Mouse (Mus musculus): Measurements from ENCODE around the gene Slc1a2. TPM values are rescaled to one million over a fixed set of nuclear protein-coding genes. Genes with fewer than 3 reads are reported as not detected.

The Slc1a2 gene
- total RNA-seq (2021): 1,000 to 10,000 TPM; 1,831 to 2,193 TPM

- DNase-seq (ENCODE audit: extremely low spot score in 1 of 2, low spot score in 1 of 2): peak in 1 of 2 experiments; percentile 51
These were observed at the start of gene Slc1a2 for GRCm38 (mm10) chr2:102658163-102658660. Gene Slc1a2 (plus strand): TSS chr2:102658659.

GRCm38 (mm10) chr2:102610485-102610884 lies 48.0 kb upstream of the Slc1a2 start:
- DNase-seq (ENCODE audit: extremely low spot score in 1 of 2, low spot score in 1 of 2): no peak

GRCm38 (mm10) chr2:102616637-102617036 lies 41.8 kb upstream of the Slc1a2 start:
- no peak for DNase-seq (ENCODE audit: extremely low spot score in 1 of 2, low spot score in 1 of 2)

GRCm38 (mm10) chr2:102620744-102621429 lies 37.6 kb upstream of the Slc1a2 start:
- DNase-seq (ENCODE audit: extremely low spot score in 1 of 2, low spot score in 1 of 2): no peak

GRCm38 (mm10) chr2:102622176-102622575 lies 36.3 kb upstream of the Slc1a2 start:
- DNase-seq (ENCODE audit: extremely low spot score in 1 of 2, low spot score in 1 of 2): no peak

- DNase-seq (ENCODE audit: extremely low spot score in 1 of 2, low spot score in 1 of 2): no peak
These were observed 35.5 kb upstream of the Slc1a2 start for GRCm38 (mm10) chr2:102622943-102623342.

GRCm38 (mm10) chr2:102624538-102624937 lies 33.9 kb upstream of the Slc1a2 start:
- no peak for DNase-seq (ENCODE audit: extremely low spot score in 1 of 2, low spot score in 1 of 2)

GRCm38 (mm10) chr2:102632361-102632760 lies 26.1 kb upstream of the Slc1a2 start:
- no peak for DNase-seq (ENCODE audit: extremely low spot score in 1 of 2, low spot score in 1 of 2)

GRCm38 (mm10) chr2:102634010-102634409 lies 24.4 kb upstream of the Slc1a2 start:
- DNase-seq (ENCODE audit: extremely low spot score in 1 of 2, low spot score in 1 of 2): no peak

GRCm38 (mm10) chr2:102635523-102636060 lies 22.9 kb upstream of the Slc1a2 start:
- no peak for DNase-seq (ENCODE audit: extremely low spot score in 1 of 2, low spot score in 1 of 2)

GRCm38 (mm10) chr2:102636116-102636600 lies 22.3 kb upstream of the Slc1a2 start:
- no peak for DNase-seq (ENCODE audit: extremely low spot score in 1 of 2, low spot score in 1 of 2)

- no peak for DNase-seq (ENCODE audit: extremely low spot score in 1 of 2, low spot score in 1 of 2)
These were observed 20.3 kb upstream of the Slc1a2 start for GRCm38 (mm10) chr2:102638140-102638539.

- no peak for DNase-seq (ENCODE audit: extremely low spot score in 1 of 2, low spot score in 1 of 2)
These were observed 19.8 kb upstream of the Slc1a2 start for GRCm38 (mm10) chr2:102638690-102639089.

- no peak for DNase-seq (ENCODE audit: extremely low spot score in 1 of 2, low spot score in 1 of 2)
These were observed 9.5 kb upstream of the Slc1a2 start for GRCm38 (mm10) chr2:102648845-102649500.

- no peak for DNase-seq (ENCODE audit: extremely low spot score in 1 of 2, low spot score in 1 of 2)
These were observed 8.1 kb upstream of the Slc1a2 start for GRCm38 (mm10) chr2:102650322-102650721.

- no peak for DNase-seq (ENCODE audit: extremely low spot score in 1 of 2, low spot score in 1 of 2)
These were observed 2.3 kb upstream of the Slc1a2 start for GRCm38 (mm10) chr2:102655966-102656725.

GRCm38 (mm10) chr2:102657726-102658125 lies 733 bp upstream of the Slc1a2 start:
- no peak for DNase-seq (ENCODE audit: extremely low spot score in 1 of 2, low spot score in 1 of 2)

GRCm38 (mm10) chr2:102658661-102659520 lies 432 bp downstream of the Slc1a2 start:
- DNase-seq (ENCODE audit: extremely low spot score in 1 of 2, low spot score in 1 of 2): peak; percentile 58 to 73

GRCm38 (mm10) chr2:102659521-102659830 lies 1.0 kb downstream of the Slc1a2 start:
- no peak for DNase-seq (ENCODE audit: extremely low spot score in 1 of 2, low spot score in 1 of 2)

- no peak for DNase-seq (ENCODE audit: extremely low spot score in 1 of 2, low spot score in 1 of 2)
These were observed 2.6 kb downstream of the Slc1a2 start for GRCm38 (mm10) chr2:102661052-102661451.
